Mouse (Mus musculus) liver, embryonic 15.5 days (tissue): ENCODE data around the gene Nckap5. TPM values are rescaled to one million over a fixed set of nuclear protein-coding genes. Genes with fewer than 3 reads are reported as not detected.
A peak's percentile ranks its signal among the peaks of the same experiment; 100 is the strongest.

Experiments used
- ATAC-seq: fragments of 200-750 bp; cut with Nextera tagmentation; 2 replicates; pipeline ENCODE4 v1.8.0; 2017; ENCODE audit warnings: moderate number of reproducible peaks, mild to moderate bottlenecking, moderate library complexity; ENCODE audit not compliant: insufficient read depth
- H3K27ac ChIP-seq: fragments of 300-500 bp; sonication (generic); replicated peaks from 2 replicates; pipeline ENCODE4 v1.5.1; 2015; ENCODE audit warnings: mild to moderate bottlenecking, inconsistent platforms
- H3K27me3 ChIP-seq: fragments of 300-500 bp; sonication (generic); 2 replicates; pipeline ENCODE4 v1.6.1; 2015; ENCODE audit warnings: mild to moderate bottlenecking, inconsistent platforms
- H3K36me3 ChIP-seq: fragments of 300-500 bp; sonication (generic); replicated peaks from 2 replicates; pipeline ENCODE4 v1.6.1; 2015; ENCODE audit warnings: moderate library complexity, mild to moderate bottlenecking, inconsistent platforms
- H3K4me1 ChIP-seq: fragments of 300-500 bp; sonication (generic); replicated peaks from 2 replicates; pipeline ENCODE4 v1.6.1; 2015; ENCODE audit warnings: inconsistent platforms
- H3K4me2 ChIP-seq: fragments of 300-500 bp; sonication (generic); 2 replicates; pipeline ENCODE4 v1.6.1; 2015; ENCODE audit warnings: moderate library complexity, mild to moderate bottlenecking, inconsistent platforms
- H3K4me3 ChIP-seq: fragments of 300-500 bp; sonication (generic); replicated peaks from 2 replicates; pipeline ENCODE4 v1.5.1; 2015; ENCODE audit warnings: mild to moderate bottlenecking, inconsistent platforms
- H3K9ac ChIP-seq: fragments of 300-500 bp; sonication (generic); 2 replicates; pipeline ENCODE4 v1.6.1; 2015; ENCODE audit warnings: moderate library complexity, mild to moderate bottlenecking, inconsistent platforms
- H3K9me3 ChIP-seq: fragments of 300-500 bp; sonication (generic); replicated peaks from 2 replicates; pipeline ENCODE4 v1.6.1; 2016; ENCODE audit warnings: inconsistent platforms
- WGBS: fragments of 180-500 bp; shearing (Covaris S2); methylation state at CpG from one replicate; pipeline ENCODE4 v1.1.7; 2015; ENCODE audit warnings: mixed read lengths; ENCODE audit not compliant: insufficient replicate concordance; 5-methylcytosine and 5-hydroxymethylcytosine counted together
- polyA plus RNA-seq: library from polyadenylated mRNA; unstranded; fragments of >200 nt; fragmentation: Nextera tagmentation; extraction: Ambion mirVana; gene quantifications from 2 replicates; pipeline ENCODE4 v1.2.1, GENCODE M21; 2015

Gene Nckap5
- polyA plus RNA-seq, 1 experiment from 2014 or later = 0.99 TPM

- Histone ChIP-seq H3K27ac (no peak overlapping the region), H3K9me3 (no peaks in the 10 kb centered on the region), H3K4me3 (no peak overlapping the region), H3K9ac (no peak overlapping the region), H3K4me2 (no peak overlapping the region), H3K36me3 (no peaks in the 10 kb centered on the region), H3K27me3 (no peaks in the 10 kb centered on the region), H3K4me1 (no peaks in the 10 kb centered on the region)
- ATAC-seq = no peak
- 71% methylated on average over 3 of the region's 3 CpGs for WGBS
Observed at GRCm38 (mm10) chr1:126360111-126360510, 470.5 kb downstream of the Nckap5 start.

DNA sequence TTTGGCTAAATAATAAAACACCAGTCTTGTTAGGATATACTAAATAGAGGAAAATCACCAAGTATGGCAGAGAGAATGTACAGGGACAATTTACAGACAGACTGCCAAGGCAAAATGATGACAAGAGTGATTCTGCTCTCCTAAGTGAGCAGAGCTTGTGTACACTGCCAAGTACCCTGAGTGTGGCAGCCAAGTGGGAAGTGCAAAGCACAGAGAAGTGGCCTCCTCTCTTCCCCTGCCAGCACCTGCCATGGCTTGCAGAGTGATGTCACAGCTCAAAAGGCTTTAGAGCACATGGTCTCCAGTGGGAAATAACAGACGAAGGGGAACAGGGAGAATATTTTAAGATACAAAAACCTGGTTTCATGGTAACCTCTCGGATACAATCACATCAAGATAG, 488.8 kb downstream of the Nckap5 start:
- 46% methylated on average over 2 of the region's 2 CpGs for WGBS
- no peak overlapping the region for H3K4me2 ChIP-seq
- H3K27me3 ChIP-seq = no peaks in the 10 kb centered on the region
- no peaks in the 10 kb centered on the region for H3K36me3 ChIP-seq
- no peak overlapping the region for H3K27ac ChIP-seq
- H3K9me3 ChIP-seq = no peaks in the 10 kb centered on the region
- ATAC-seq = no peak
- H3K4me1 ChIP-seq = no peaks in the 10 kb centered on the region
- no peak overlapping the region for H3K9ac ChIP-seq
- no peak overlapping the region for H3K4me3 ChIP-seq

DNA sequence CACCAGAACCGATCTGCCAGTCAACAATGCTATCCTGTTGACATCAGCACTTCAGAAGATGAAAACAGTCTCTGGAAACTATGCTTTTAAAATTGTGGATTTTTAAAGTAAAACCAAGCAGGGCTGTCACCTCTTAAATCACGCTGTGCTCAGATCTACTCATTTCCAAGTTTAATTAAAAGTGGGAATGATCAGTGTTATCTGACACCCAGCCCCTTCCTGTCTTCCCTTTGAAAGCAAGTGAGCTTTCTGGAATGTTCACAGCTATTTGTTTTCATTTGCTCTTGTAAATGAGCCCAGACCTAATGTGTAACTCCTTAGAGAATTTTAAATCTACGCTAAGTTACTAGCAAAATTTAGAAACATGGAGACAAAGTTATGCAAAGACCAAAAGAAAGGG, 491.3 kb downstream of the Nckap5 start:
- no peak overlapping the region for H3K27ac ChIP-seq
- no peaks in the 10 kb centered on the region for H3K27me3 ChIP-seq
- WGBS = 60% methylated on average over 3 of the region's 3 CpGs
- H3K4me1 ChIP-seq = no peaks in the 10 kb centered on the region
- H3K36me3 ChIP-seq = no peaks in the 10 kb centered on the region
- no peak overlapping the region for H3K4me3 ChIP-seq
- no peak overlapping the region for H3K9ac ChIP-seq
- no peak overlapping the region for H3K4me2 ChIP-seq
- no peak for ATAC-seq
- no peaks in the 10 kb centered on the region for H3K9me3 ChIP-seq

- Histone ChIP-seq H3K9ac (no peak overlapping the region), H3K4me1 (no peaks in the 10 kb centered on the region), H3K36me3 (no peaks in the 10 kb centered on the region), H3K4me3 (no peak overlapping the region), H3K9me3 (no peaks in the 10 kb centered on the region), H3K27ac (no peak overlapping the region), H3K4me2 (no peak overlapping the region), H3K27me3 (no peaks in the 10 kb centered on the region)
- 18% methylated on average over 4 of the region's 4 CpGs for WGBS
- ATAC-seq = peak; percentile 60
Observed at GRCm38 (mm10) chr1:126334202-126334601, 496.4 kb downstream of the Nckap5 start.

- H3K9ac ChIP-seq = no peak overlapping the region
Observed at GRCm38 (mm10) chr1:126332026-126332425, 498.6 kb downstream of the Nckap5 start.

GRCm38 (mm10) chr1:126320696-126321095, 509.9 kb downstream of the Nckap5 start:
- Histone ChIP-seq H3K9me3 (no peaks in the 10 kb centered on the region), H3K27ac (no peak overlapping the region), H3K4me1 (peaks cover 16% of the 10 kb centered on the region), H3K4me3 (no peak overlapping the region), H3K9ac (no peak overlapping the region), H3K36me3 (no peaks in the 10 kb centered on the region), H3K27me3 (no peaks in the 10 kb centered on the region), H3K4me2 (no peak overlapping the region)
- 63% methylated on average over 1 of the region's 1 CpGs for WGBS
- no peak for ATAC-seq

More at GRCm38 (mm10) chr1:126332026-126332425, 498.6 kb downstream of the Nckap5 start:
- no peaks in the 10 kb centered on the region for H3K4me1 ChIP-seq
- no peaks in the 10 kb centered on the region for H3K9me3 ChIP-seq
- no peaks in the 10 kb centered on the region for H3K36me3 ChIP-seq
- WGBS = 57% methylated on average over 2 of the region's 2 CpGs
- no peaks in the 10 kb centered on the region for H3K27me3 ChIP-seq
- H3K27ac ChIP-seq = no peak overlapping the region
- ATAC-seq = no peak
- no peak overlapping the region for H3K4me2 ChIP-seq
- no peak overlapping the region for H3K4me3 ChIP-seq

GRCm38 (mm10) chr1:126317874-126318607, 512.6 kb downstream of the Nckap5 start:
- Histone ChIP-seq H3K27ac (peak overlapping the region; percentile 53; the same call in 1 of the 2 replicates), H3K9me3 (no peaks in the 10 kb centered on the region), H3K36me3 (no peaks in the 10 kb centered on the region), H3K9ac (no peak overlapping the region), H3K4me2 (peak overlapping the region; percentile 30; the same call in 1 of the 2 replicates), H3K4me1 (peaks cover 16% of the 10 kb centered on the region), H3K27me3 (no peaks in the 10 kb centered on the region), H3K4me3 (no peak overlapping the region)
- WGBS = 24% methylated on average over 11 of the region's 11 CpGs
- peak; percentile 85 for ATAC-seq

GRCm38 (mm10) chr1:126317345-126317744, 513.3 kb downstream of the Nckap5 start:
- H3K27ac ChIP-seq = peak overlapping the region; percentile 24; the same call in 1 of the 2 replicates
- 37% methylated on average over 4 of the region's 4 CpGs for WGBS
- H3K4me2 ChIP-seq = peak overlapping the region; percentile 30; the same call in 1 of the 2 replicates
- H3K36me3 ChIP-seq = no peaks in the 10 kb centered on the region
- no peaks in the 10 kb centered on the region for H3K9me3 ChIP-seq
- peak; percentile 50; the same call in 1 of the 2 replicates for ATAC-seq
- H3K27me3 ChIP-seq = no peaks in the 10 kb centered on the region
- no peak overlapping the region for H3K9ac ChIP-seq
- H3K4me1 ChIP-seq = peaks cover 16% of the 10 kb centered on the region
- no peak overlapping the region for H3K4me3 ChIP-seq

GRCm38 (mm10) chr1:126316866-126317265, 513.7 kb downstream of the Nckap5 start:
- no peaks in the 10 kb centered on the region for H3K27me3 ChIP-seq
- no peak overlapping the region for H3K9ac ChIP-seq
- no peak for ATAC-seq
- no peak overlapping the region for H3K27ac ChIP-seq
- peaks cover 16% of the 10 kb centered on the region for H3K4me1 ChIP-seq
- 39% methylated on average over 2 of the region's 2 CpGs for WGBS
- no peak overlapping the region for H3K4me3 ChIP-seq
- H3K4me2 ChIP-seq = no peak overlapping the region
- no peaks in the 10 kb centered on the region for H3K36me3 ChIP-seq
- H3K9me3 ChIP-seq = no peaks in the 10 kb centered on the region

DNA sequence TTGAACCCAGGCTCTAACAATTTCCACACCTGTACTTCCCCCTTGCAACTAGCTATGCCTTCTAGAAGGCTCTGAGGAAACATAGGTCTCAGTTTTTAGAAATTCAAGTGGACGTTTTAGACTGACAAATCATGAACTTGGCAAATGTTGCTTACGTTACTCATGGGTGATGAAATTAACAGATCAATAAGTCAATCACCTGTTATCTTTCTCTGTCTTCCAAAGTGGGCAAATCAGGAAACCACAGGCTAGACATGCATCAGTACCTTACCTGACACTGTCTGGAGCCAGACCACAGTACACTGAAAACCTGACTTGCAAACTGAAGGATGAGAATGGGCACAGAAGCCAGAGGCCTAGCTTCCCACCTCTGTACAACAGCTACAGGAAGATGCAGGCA, 529.5 kb downstream of the Nckap5 start:
- no peak overlapping the region for H3K27ac ChIP-seq
- WGBS = 45% methylated on average over 2 of the region's 2 CpGs
- H3K9me3 ChIP-seq = no peaks in the 10 kb centered on the region
- ATAC-seq = no peak
- no peak overlapping the region for H3K4me3 ChIP-seq
- H3K27me3 ChIP-seq = no peaks in the 10 kb centered on the region
- no peaks in the 10 kb centered on the region for H3K4me1 ChIP-seq
- no peak overlapping the region for H3K9ac ChIP-seq
- H3K4me2 ChIP-seq = no peak overlapping the region
- no peaks in the 10 kb centered on the region for H3K36me3 ChIP-seq

DNA sequence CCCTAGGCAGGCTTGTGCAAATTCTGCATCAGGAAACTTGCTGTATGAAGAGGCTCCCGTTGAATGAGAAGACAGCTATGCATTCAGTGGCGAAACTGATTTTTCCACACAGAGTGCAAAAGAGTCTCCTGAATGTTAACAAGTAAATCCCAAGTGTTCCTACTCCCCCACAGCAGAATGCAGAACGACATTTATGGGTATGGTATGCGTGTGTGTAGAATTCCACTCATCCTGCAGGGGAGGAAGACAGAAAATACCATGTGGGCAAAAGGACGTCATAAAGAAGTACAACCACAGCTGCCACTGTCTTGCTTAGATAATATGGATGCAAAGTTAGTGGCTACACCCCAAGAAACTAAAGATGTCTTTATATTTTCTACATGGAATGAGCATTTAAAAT, 565.7 kb downstream of the Nckap5 start:
- no peak for ATAC-seq
- H3K27ac ChIP-seq = no peak overlapping the region
- H3K4me2 ChIP-seq = no peak overlapping the region
- H3K27me3 ChIP-seq = no peaks in the 10 kb centered on the region
- WGBS = 50% methylated on average over 5 of the region's 5 CpGs
- H3K4me1 ChIP-seq = no peaks in the 10 kb centered on the region
- H3K4me3 ChIP-seq = no peak overlapping the region
- no peaks in the 10 kb centered on the region for H3K36me3 ChIP-seq
- H3K9ac ChIP-seq = no peak overlapping the region
- no peaks in the 10 kb centered on the region for H3K9me3 ChIP-seq

DNA sequence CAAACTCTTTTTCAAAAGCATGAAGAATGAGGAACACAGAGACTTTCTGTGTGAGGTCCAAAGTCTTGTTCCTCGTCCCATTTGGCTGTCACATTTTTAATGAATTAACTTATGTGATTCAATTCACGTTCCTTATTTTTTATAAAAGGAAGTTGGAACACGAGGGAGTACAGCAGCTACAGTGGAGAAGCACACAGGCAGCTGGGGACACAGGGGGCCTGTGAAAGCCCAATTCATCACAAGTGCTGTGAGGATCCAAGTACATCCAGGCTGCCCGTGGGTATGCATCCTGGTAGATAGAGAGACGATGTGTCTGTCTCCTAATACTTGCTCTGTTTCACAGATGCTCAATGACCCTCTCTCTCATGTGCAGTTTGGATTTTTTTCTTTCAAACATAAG, 576.2 kb downstream of the Nckap5 start:
- Histone ChIP-seq H3K4me2 (no peak overlapping the region), H3K9ac (no peak overlapping the region), H3K27ac (no peak overlapping the region), H3K27me3 (no peaks in the 10 kb centered on the region), H3K9me3 (no peaks in the 10 kb centered on the region), H3K36me3 (no peaks in the 10 kb centered on the region), H3K4me3 (no peak overlapping the region), H3K4me1 (no peaks in the 10 kb centered on the region)
- ATAC-seq = no peak
- WGBS = 49% methylated on average over 5 of the region's 5 CpGs
